Mouse (Mus musculus): Measurements from ENCODE around the gene Zfp580. TPM values are rescaled to one million over a fixed set of nuclear protein-coding genes. Genes with fewer than 3 reads are reported as not detected.

Gene Zfp580
- polyA plus RNA-seq, 1 experiment from 2014 or later, result 54.0 TPM

DNA sequence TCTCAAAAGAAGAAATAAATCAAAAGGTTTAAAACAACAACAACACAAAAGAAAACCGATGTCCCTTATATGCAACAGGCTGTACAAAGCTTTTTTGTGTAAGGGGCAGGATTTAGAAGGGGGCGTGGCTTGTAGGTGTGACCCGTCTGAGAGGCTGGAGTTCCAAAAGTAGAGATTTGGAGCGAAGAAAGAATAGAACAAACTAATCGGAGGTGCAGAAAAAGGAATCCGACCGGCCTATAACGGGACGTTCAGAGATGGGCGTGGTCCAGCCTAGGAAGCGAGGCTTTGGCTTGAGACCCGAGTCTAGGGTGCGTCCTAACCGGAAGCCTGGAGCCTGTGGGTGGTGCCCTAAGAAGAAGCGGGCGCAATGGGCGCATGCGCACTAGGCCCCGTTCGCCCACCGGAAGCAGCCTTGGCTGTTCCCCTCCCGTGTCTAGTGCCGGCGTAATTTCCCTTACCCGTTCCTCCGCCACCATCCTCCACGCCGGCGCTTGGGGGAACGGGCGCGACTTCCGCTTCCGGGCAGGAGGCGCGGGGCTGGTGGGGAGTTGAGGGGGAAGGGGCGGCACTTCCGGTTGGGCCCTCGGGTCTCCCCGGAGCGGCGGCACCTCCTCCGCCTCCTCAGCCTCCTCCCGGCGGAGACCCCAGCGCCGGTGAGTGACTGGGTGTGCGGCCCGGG is 31.2 kb upstream of the Zfp580 start, which contains the start of the genes Zfp865 and Ccdc106:
Gene Zfp865, plus strand, starts transcription at position 377 of the 682 bp plus-strand sequence.
Gene Ccdc106, plus strand, starts transcription at position 554 of the 682 bp plus-strand sequence.
- TF ChIP-seq CTCF (IDR thresholded peaks at IDR 0.05; ENCODE audit: low read depth), result no peak
- H3K27ac ChIP-seq, result peak within 1 kb of the TSS; percentile 92
- peak; percentile 92 for ATAC-seq (replicated peaks; ENCODE audit: low FRiP score, low read depth)
- H3K9me3 ChIP-seq (replicated peaks; ENCODE audit: low read length), result no peaks in the 10 kb centered on the region
- DNase-seq (ENCODE audit: low spot score), result peak; percentile 100
- no peaks in the 10 kb centered on the region for H3K27me3 ChIP-seq (ENCODE audit: insufficient read depth, low read length)
- WGBS, result under 1% methylated on average over 43 of the region's 49 CpGs
- H3K9ac ChIP-seq (ENCODE audit: low read depth, low read length), result peak within 1 kb of the TSS; percentile 83
- 0 out of 2 replicates have a peak, but pooled peaks cover 9% of the 10 kb centered on the region for H3K4me1 ChIP-seq (replicated peaks; ENCODE audit: insufficient read depth, low read length)
- H3K4me3 ChIP-seq (replicated peaks; ENCODE audit: low read depth, low read length), result peak within 1 kb of the TSS; percentile 70
- peaks cover 15% of the 10 kb centered on the region for H3K36me3 ChIP-seq (ENCODE audit: insufficient read depth, low read length)
- H3K4me2 ChIP-seq (ENCODE audit: low read length), result peak within 1 kb of the TSS; percentile 84

DNA sequence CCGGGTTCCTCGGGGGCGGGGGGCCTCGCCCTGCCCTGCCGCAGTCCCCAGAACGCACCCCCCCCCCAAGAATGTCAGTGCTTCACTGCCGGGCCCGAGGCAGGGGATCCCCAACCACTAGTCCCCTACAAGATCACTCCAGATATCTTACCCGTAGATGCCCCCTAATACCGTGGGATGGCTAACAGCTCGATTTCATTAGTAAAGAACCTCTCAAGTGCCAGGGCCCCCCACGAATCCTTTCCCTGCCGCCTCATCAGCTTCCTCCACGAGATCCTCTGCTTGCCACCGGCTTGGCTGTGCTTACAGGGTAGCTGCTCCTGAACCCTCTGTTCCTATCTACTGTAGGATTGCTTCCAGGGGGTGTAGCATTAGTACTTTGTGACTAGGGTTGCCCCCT is 30.7 kb upstream of the Zfp580 start:
- DNase-seq (ENCODE audit: low spot score) (peak; percentile 43), ATAC-seq (replicated peaks; ENCODE audit: low FRiP score, low read depth) (peak; percentile 1; the same call in 1 of the 2 replicates)
- TF ChIP-seq CTCF (IDR thresholded peaks at IDR 0.05; ENCODE audit: low read depth), result no peak
- Histone ChIP-seq H3K4me2 (ENCODE audit: low read length) (peak overlapping the region; percentile 84), H3K27ac (peak overlapping the region; percentile 92), H3K4me3 (replicated peaks; ENCODE audit: low read depth, low read length) (peak overlapping the region; percentile 70), H3K36me3 (ENCODE audit: insufficient read depth, low read length) (peaks cover 15% of the 10 kb centered on the region), H3K27me3 (ENCODE audit: insufficient read depth, low read length) (no peaks in the 10 kb centered on the region), H3K9ac (ENCODE audit: low read depth, low read length) (peak overlapping the region; percentile 83), H3K9me3 (replicated peaks; ENCODE audit: low read length) (no peaks in the 10 kb centered on the region), H3K4me1 (replicated peaks; ENCODE audit: insufficient read depth, low read length) (0 out of 2 replicates have a peak, but pooled peaks cover 9% of the 10 kb centered on the region)
- 0% methylated on average over 10 of the region's 15 CpGs for WGBS

DNA sequence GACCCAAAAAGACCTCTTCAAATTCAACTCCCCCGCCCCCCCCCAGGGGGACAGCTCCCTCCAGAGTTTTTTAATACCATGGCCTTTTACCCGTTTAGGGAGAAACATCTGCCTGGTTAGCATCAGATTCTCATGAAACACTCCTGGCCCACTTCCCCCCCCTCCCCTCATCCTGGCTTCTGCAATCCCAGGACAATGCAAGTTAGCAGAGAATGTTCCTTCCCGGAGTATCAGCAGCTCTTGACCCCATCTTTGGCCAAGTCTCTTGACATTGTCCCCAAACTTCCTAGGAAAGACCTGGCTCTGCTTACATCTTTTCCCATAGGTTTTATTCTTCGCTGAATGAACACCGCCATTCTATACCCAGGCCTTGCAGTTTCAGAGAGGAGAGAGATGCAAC is 30.1 kb upstream of the Zfp580 start:
- 44% methylated on average over 5 of the region's 5 CpGs for WGBS
- no peaks in the 10 kb centered on the region for H3K9me3 ChIP-seq (replicated peaks; ENCODE audit: low read length)
- peak overlapping the region; percentile 92; the same call in 1 of the 2 replicates for H3K27ac ChIP-seq
- H3K27me3 ChIP-seq (ENCODE audit: insufficient read depth, low read length), result no peaks in the 10 kb centered on the region
- peak overlapping the region; percentile 70 for H3K4me3 ChIP-seq (replicated peaks; ENCODE audit: low read depth, low read length)
- DNase-seq (ENCODE audit: low spot score), result peak; percentile 3
- no peak for TF ChIP-seq CTCF (IDR thresholded peaks at IDR 0.05; ENCODE audit: low read depth)
- no peak for ATAC-seq (replicated peaks; ENCODE audit: low FRiP score, low read depth)
- peaks cover 19% of the 10 kb centered on the region for H3K36me3 ChIP-seq (ENCODE audit: insufficient read depth, low read length)
- peak overlapping the region; percentile 84 for H3K4me2 ChIP-seq (ENCODE audit: low read length)
- H3K9ac ChIP-seq (ENCODE audit: low read depth, low read length), result peak overlapping the region; percentile 83
- H3K4me1 ChIP-seq (replicated peaks; ENCODE audit: insufficient read depth, low read length), result 0 out of 2 replicates have a peak, but pooled peaks cover 5% of the 10 kb centered on the region

DNA sequence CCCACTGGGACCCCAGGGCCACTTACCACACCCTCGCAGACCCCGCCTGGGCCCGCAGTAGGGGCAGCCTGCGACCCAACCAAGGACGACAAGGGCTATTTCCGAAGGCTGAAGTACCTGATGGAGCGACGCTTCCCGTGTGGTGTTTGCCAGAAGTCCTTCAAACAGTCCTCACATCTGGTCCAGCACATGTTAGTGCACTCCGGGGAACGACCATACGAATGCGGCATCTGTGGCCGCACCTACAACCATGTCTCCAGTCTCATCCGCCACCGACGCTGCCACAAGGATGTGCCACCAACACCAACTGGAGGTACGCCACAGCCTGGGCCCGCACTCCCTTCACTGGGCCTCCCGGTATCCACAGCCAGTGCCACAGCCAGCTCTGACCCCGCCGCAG is 21.8 kb upstream of the Zfp580 start:
- H3K36me3 ChIP-seq (ENCODE audit: insufficient read depth, low read length), result peaks cover 62% of the 10 kb centered on the region
- WGBS, result 95% methylated on average over 22 of the region's 22 CpGs
- no peak for ATAC-seq (replicated peaks; ENCODE audit: low FRiP score, low read depth)
- no peak overlapping the region for H3K27ac ChIP-seq
- no peaks in the 10 kb centered on the region for H3K4me1 ChIP-seq (replicated peaks; ENCODE audit: insufficient read depth, low read length)
- H3K4me2 ChIP-seq (ENCODE audit: low read length), result no peak overlapping the region
- TF ChIP-seq CTCF (IDR thresholded peaks at IDR 0.05; ENCODE audit: low read depth), result no peak
- no peak overlapping the region for H3K9ac ChIP-seq (ENCODE audit: low read depth, low read length)
- no peak for DNase-seq (ENCODE audit: low spot score)
- H3K9me3 ChIP-seq (replicated peaks; ENCODE audit: low read length), result peaks cover 19% of the 10 kb centered on the region
- no peak overlapping the region for H3K4me3 ChIP-seq (replicated peaks; ENCODE audit: low read depth, low read length)
- H3K27me3 ChIP-seq (ENCODE audit: insufficient read depth, low read length), result no peaks in the 10 kb centered on the region

DNA sequence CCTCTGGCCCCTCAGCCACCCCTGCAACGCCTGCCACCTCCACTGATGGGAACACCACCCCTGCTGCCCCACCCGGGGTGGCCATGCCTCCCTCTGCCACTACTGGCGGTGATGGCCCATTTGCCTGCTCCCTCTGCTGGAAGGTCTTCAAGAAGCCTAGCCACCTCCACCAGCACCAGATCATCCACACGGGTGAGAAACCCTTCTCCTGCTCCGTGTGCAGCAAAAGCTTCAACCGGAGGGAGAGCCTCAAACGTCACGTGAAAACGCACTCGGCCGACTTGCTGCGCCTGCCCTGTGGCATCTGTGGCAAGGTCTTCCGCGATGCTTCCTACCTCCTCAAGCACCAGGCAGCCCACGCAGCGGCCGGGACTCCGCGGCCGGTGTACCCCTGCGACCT is 21.4 kb upstream of the Zfp580 start:
- H3K27me3 ChIP-seq (ENCODE audit: insufficient read depth, low read length), result no peaks in the 10 kb centered on the region
- H3K9me3 ChIP-seq (replicated peaks; ENCODE audit: low read length), result peaks cover 19% of the 10 kb centered on the region
- no peak overlapping the region for H3K27ac ChIP-seq
- WGBS, result 92% methylated on average over 21 of the region's 21 CpGs
- H3K4me2 ChIP-seq (ENCODE audit: low read length), result no peak overlapping the region
- no peak for DNase-seq (ENCODE audit: low spot score)
- H3K4me3 ChIP-seq (replicated peaks; ENCODE audit: low read depth, low read length), result no peak overlapping the region
- peaks cover 63% of the 10 kb centered on the region for H3K36me3 ChIP-seq (ENCODE audit: insufficient read depth, low read length)
- TF ChIP-seq CTCF (IDR thresholded peaks at IDR 0.05; ENCODE audit: low read depth), result no peak
- no peaks in the 10 kb centered on the region for H3K4me1 ChIP-seq (replicated peaks; ENCODE audit: insufficient read depth, low read length)
- no peak for ATAC-seq (replicated peaks; ENCODE audit: low FRiP score, low read depth)
- no peak overlapping the region for H3K9ac ChIP-seq (ENCODE audit: low read depth, low read length)

DNA sequence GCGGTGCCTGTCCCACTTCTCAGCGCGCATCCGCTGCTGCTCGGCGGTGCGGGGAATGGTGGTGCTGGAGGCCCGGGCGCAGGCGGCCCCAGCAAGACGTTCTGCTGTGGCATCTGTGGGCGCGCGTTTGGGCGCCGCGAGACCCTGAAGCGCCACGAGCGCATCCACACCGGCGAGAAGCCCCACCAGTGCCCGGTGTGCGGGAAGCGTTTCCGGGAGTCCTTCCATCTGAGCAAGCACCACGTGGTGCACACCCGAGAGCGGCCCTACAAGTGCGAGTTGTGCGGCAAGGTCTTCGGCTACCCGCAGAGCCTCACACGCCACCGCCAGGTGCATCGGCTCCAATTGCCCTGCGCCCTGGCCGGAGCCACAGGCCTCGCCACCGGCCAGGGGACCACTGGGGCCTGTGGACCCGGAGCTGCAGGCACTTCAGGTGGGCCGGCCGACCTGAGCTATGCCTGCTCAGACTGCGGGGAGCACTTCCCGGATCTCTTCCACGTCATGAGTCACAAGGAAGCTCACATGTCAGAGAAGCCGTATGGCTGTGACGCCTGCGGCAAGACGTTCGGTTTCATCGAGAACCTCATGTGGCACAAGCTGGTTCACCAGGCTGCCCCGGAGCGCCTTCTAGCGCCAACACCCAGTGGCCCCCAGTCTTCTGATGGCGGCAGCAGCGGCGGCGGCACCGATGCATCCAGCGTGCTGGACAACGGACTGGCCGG is 20.6 kb upstream of the Zfp580 start:
- no peak overlapping the region for H3K4me2 ChIP-seq (ENCODE audit: low read length)
- H3K36me3 ChIP-seq (ENCODE audit: insufficient read depth, low read length), result peaks cover 68% of the 10 kb centered on the region
- DNase-seq (ENCODE audit: low spot score), result no peak
- no peak for TF ChIP-seq CTCF (IDR thresholded peaks at IDR 0.05; ENCODE audit: low read depth)
- H3K9ac ChIP-seq (ENCODE audit: low read depth, low read length), result no peak overlapping the region
- no peak overlapping the region for H3K27ac ChIP-seq
- ATAC-seq (replicated peaks; ENCODE audit: low FRiP score, low read depth), result no peak
- H3K27me3 ChIP-seq (ENCODE audit: insufficient read depth, low read length), result no peaks in the 10 kb centered on the region
- no peak overlapping the region for H3K4me3 ChIP-seq (replicated peaks; ENCODE audit: low read depth, low read length)
- H3K9me3 ChIP-seq (replicated peaks; ENCODE audit: low read length), result peaks cover 19% of the 10 kb centered on the region
- 89% methylated on average over 63 of the region's 63 CpGs for WGBS
- no peaks in the 10 kb centered on the region for H3K4me1 ChIP-seq (replicated peaks; ENCODE audit: insufficient read depth, low read length)

All from kidney, postnatal 0 days (tissue).